Comparison of ENCODE assay signal across 11 mouse cellular contexts in genomic region chr6:134764441-134765061, GRCm38 (mm10). TPM values are rescaled to one million over a fixed set of nuclear protein-coding genes. Genes with fewer than 3 reads are reported as not detected.
A peak's percentile ranks its signal among the peaks of the same experiment; 100 is the strongest.
DNase-seq lines count a peak whose midpoint lies in the region; ATAC-seq and TF ChIP-seq lines count a peak whose summit lies in the region.
"Had no signal": no experiment of that assay in that cellular context is flagged by ENCODE, and none has a peak within 500 bp of the region (broad histone marks: within the 10 kb centered on the region; RNA-seq: fewer than 3 reads in every experiment).

No protein-coding gene starts in this region.

- H3K36me3 ChIP-seq in heart, embryonic 10.5 days = 0 out of 2 replicates have a peak, but pooled peaks cover 3% of the 10 kb centered on the region
- H3K36me3 ChIP-seq in stomach, embryonic 16.5 days (ENCODE audit: control insufficient read depth, insufficient read depth, low read length) = no peaks in the 10 kb centered on the region
- H3K36me3 ChIP-seq in stomach, postnatal 0 days (ENCODE audit: control insufficient read depth, insufficient read depth, low read length) = peaks cover 3% of the 10 kb centered on the region; the same call in 1 of the 2 replicates
- H3K36me3 ChIP-seq in heart, embryonic 16.5 days (ENCODE audit: control insufficient read depth, insufficient read depth) = peaks cover 3% of the 10 kb centered on the region; the same call in 1 of the 2 replicates

- ATAC-seq in stomach, embryonic 16.5 days (ENCODE audit: insufficient read depth, low FRiP score) = peak; percentile 25; the same call in 1 of the 2 replicates
- ATAC-seq in stomach, postnatal 0 days (ENCODE audit: low FRiP score, low TSS enrichment) = no peak
- ATAC-seq in heart, embryonic 16.5 days (replicated peaks; ENCODE audit: extremely low read depth, insufficient read depth, low FRiP score) = peak; percentile 45
- ATAC-seq: forebrain, postnatal 0 days had no signal

- DNase-seq in heart, embryonic 10.5 days (ENCODE audit: low spot score) = no peak
- DNase-seq in heart, adult 9 months (ENCODE audit: low spot score in 2 of 2) = no peak
- no peak for DNase-seq in stomach, postnatal 0 days (ENCODE audit: low spot score)
- DNase-seq in skeletal muscle tissue, adult 2 months (ENCODE audit: low read depth, low spot score) = peak; percentile 54
- no peak for DNase-seq in ovary, postnatal 14 days (ENCODE audit: low spot score)
- DNase-seq in left cerebral cortex, postnatal 10 days (ENCODE audit: extremely low spot score in 1 of 2, low spot score in 2 of 2) = no peak
- DNase-seq: cerebellum, postnatal 10 days; forebrain, postnatal 0 days had no signal

- no peak overlapping the region for H3K9ac ChIP-seq in stomach, embryonic 16.5 days (ENCODE audit: low read length)
- no peak overlapping the region for H3K9ac ChIP-seq in stomach, postnatal 0 days (ENCODE audit: low read length)
- H3K9ac ChIP-seq in heart, embryonic 16.5 days (ENCODE audit: low read length) = no peak overlapping the region
- H3K9ac ChIP-seq: forebrain, postnatal 0 days had no signal

- WGBS in heart, embryonic 10.5 days = 83% methylated on average over 5 of the region's 5 CpGs
- WGBS in stomach, embryonic 16.5 days = 83% methylated on average over 5 of the region's 5 CpGs
- 92% methylated on average over 5 of the region's 5 CpGs for WGBS in stomach, postnatal 0 days
- 75% methylated on average over 5 of the region's 5 CpGs for WGBS in heart, embryonic 16.5 days

- H3K4me1 ChIP-seq in heart, embryonic 10.5 days = peaks cover 25% of the 10 kb centered on the region
- 0 out of 2 replicates have a peak, but pooled peaks cover 9% of the 10 kb centered on the region for H3K4me1 ChIP-seq in stomach, embryonic 16.5 days (ENCODE audit: control insufficient read depth, insufficient read depth, low read length)
- no peaks in the 10 kb centered on the region; the same call in 1 of the 2 replicates for H3K4me1 ChIP-seq in stomach, postnatal 0 days (replicated peaks; ENCODE audit: control insufficient read depth, insufficient read depth)
- peaks cover 32% of the 10 kb centered on the region for H3K4me1 ChIP-seq in heart, embryonic 16.5 days (ENCODE audit: control insufficient read depth, insufficient read depth, low read length)

- H3K4me2 ChIP-seq in stomach, embryonic 16.5 days (ENCODE audit: low read depth, low read length) = no peak overlapping the region
- H3K4me2 ChIP-seq in stomach, postnatal 0 days (replicated peaks; ENCODE audit: low read depth) = no peak overlapping the region
- H3K4me2 ChIP-seq in heart, embryonic 16.5 days (ENCODE audit: low read depth, low read length) = no peak overlapping the region

- intact Hi-C loops in left cerebral cortex, postnatal 10 days (cut with DNase I) = no loop called here

- H3K9me3 ChIP-seq in heart, embryonic 10.5 days = no peaks in the 10 kb centered on the region
- H3K9me3 ChIP-seq in stomach, embryonic 16.5 days (replicated peaks; ENCODE audit: control insufficient read depth, low read length) = no peaks in the 10 kb centered on the region
- no peaks in the 10 kb centered on the region for H3K9me3 ChIP-seq in stomach, postnatal 0 days (ENCODE audit: control insufficient read depth, low read length)
- H3K9me3 ChIP-seq in heart, embryonic 16.5 days (replicated peaks; ENCODE audit: control insufficient read depth, low read length) = no peaks in the 10 kb centered on the region

- TF ChIP-seq CTCF in stomach, postnatal 0 days (IDR thresholded peaks at IDR 0.05; ENCODE audit: low read depth) = no peak

- 0 out of 2 replicates have a peak overlapping the region, but pooled peaks have one; percentile 3 for H3K27ac ChIP-seq in heart, embryonic 10.5 days
- H3K27ac ChIP-seq in stomach, embryonic 16.5 days (ENCODE audit: low read length) = no peak overlapping the region; the same call in 1 of the 2 replicates
- H3K27ac ChIP-seq in stomach, postnatal 0 days (replicated peaks) = no peak overlapping the region
- peak overlapping the region; percentile 55 for H3K27ac ChIP-seq in heart, embryonic 16.5 days (ENCODE audit: low read length)
- H3K27ac ChIP-seq: macrophage had no signal

- H3K27me3 ChIP-seq in heart, embryonic 10.5 days (ENCODE audit: insufficient read depth, poor library complexity, severe bottlenecking) = no peaks in the 10 kb centered on the region
- H3K27me3 ChIP-seq in stomach, embryonic 16.5 days (ENCODE audit: control insufficient read depth, insufficient read depth, low read length) = no peaks in the 10 kb centered on the region
- no peaks in the 10 kb centered on the region for H3K27me3 ChIP-seq in stomach, postnatal 0 days (ENCODE audit: control insufficient read depth, insufficient read depth, low read length)
- no peaks in the 10 kb centered on the region for H3K27me3 ChIP-seq in heart, embryonic 16.5 days (ENCODE audit: control insufficient read depth, insufficient read depth, low read length)

- TF ChIP-seq EP300 in stomach, postnatal 0 days (optimal IDR thresholded peaks at IDR 0.05) = no peak

- no peak overlapping the region for H3K4me3 ChIP-seq in heart, embryonic 10.5 days
- no peak overlapping the region for H3K4me3 ChIP-seq in stomach, embryonic 16.5 days (replicated peaks; ENCODE audit: low read length)
- H3K4me3 ChIP-seq in stomach, postnatal 0 days (ENCODE audit: low read depth, low read length) = no peak overlapping the region
- no peak overlapping the region for H3K4me3 ChIP-seq in heart, embryonic 16.5 days (ENCODE audit: low read length)

RNA-seq across cellular contexts. Expression of gene Dusp16, which starts 27.9 kb away (rescaled TPM):
- polyA plus RNA-seq in heart, embryonic 10.5 days (2016; fragmentation: Nextera tagmentation; extraction: Ambion mirVana) = 13.2 and 16.7 TPM in 2 replicates
- polyA plus RNA-seq in stomach, embryonic 16.5 days (2015; fragmentation: Nextera tagmentation; extraction: Ambion mirVana) = 18.5 and 19.2 TPM in 2 replicates
- 8.6 and 10.6 TPM in 2 replicates for polyA plus RNA-seq in stomach, postnatal 0 days (2015; fragmentation: Nextera tagmentation; extraction: Ambion mirVana)
- 14.9 and 15.3 TPM in 2 replicates for polyA plus RNA-seq in heart, embryonic 16.5 days (2015; fragmentation: Nextera tagmentation; extraction: Ambion mirVana)
- total RNA-seq in left cerebral cortex, postnatal 10 days (2021) = 1 to 10 TPM; 5.6 to 6.6 TPM

Comparison
In these comparisons a context has a peak if more than half of its experiments do, and no peak if none do; other contexts are left out.
1. H3K27ac ChIP-seq: peak in heart, embryonic 10.5 days (single experiment) and heart, embryonic 16.5 days (single experiment); none in stomach, embryonic 16.5 days (single experiment) and stomach, postnatal 0 days (single experiment).